Mouse (Mus musculus): ENCODE results near the gene Ndufs2.
"Not testable (repeated sequence)": the region's sequence is repeated elsewhere in the genome, so short reads cannot be mapped to it uniquely, and the experiment has no call there.

Gene Ndufs2

DNA sequence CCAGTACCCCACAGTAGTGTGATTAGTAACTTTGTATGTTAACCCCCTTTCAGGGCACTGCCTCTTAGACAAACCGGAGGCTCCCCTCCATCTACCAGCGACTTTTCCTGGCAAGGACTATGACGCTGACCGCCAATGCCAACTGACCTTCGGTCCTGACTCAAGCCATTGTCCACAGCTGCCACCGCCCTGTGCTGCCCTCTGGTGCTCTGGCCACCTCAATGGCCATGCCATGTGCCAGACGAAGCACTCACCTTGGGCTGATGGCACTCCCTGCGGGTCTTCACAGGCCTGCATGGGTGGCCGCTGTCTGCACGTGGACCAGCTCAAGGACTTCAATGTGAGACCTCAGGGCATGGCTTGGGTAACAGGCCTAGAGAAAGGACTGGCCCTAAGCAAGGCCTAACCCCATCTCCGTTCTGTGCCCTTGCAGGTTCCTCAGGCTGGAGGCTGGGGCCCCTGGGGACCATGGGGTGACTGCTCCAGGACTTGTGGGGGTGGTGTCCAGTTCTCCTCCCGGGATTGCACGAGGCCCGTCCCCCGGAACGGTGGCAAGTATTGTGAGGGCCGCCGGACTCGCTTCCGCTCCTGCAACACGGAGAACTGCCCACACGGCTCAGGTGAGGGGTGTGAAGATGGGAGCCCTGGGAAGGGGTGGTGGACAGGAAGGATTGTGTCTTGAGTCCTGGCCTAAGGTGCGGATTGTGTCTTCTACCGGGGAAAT is 5.1 kb upstream of the Ndufs2 start:
- peak in 1 of 2 experiments; percentile 64 for DNase-seq (ENCODE audit: low spot score in 2 of 2)

DNA sequence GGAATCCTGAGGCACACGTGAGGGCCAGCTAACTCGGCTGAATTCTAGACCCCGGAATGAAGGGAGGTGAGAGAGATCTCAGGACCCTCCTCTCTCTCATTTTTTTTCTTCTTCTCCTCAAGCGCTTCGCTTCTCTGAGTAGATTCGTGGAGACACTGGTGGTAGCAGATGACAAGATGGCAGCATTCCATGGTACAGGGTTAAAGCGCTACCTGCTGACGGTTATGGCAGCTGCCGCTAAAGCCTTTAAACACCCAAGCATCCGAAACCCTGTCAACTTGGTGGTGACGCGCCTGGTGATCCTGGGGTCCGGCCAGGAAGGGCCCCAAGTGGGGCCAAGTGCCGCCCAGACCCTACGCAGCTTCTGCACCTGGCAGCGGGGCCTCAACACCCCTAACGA is 1.2 kb upstream of the Ndufs2 start:
- DNase-seq (ENCODE audit: low spot score in 2 of 2) = no peak

GRCm38 (mm10) chr1:171251594-171252324 is 571 bp upstream of the Ndufs2 start:
- no peak for DNase-seq (ENCODE audit: low spot score in 2 of 2)

DNA sequence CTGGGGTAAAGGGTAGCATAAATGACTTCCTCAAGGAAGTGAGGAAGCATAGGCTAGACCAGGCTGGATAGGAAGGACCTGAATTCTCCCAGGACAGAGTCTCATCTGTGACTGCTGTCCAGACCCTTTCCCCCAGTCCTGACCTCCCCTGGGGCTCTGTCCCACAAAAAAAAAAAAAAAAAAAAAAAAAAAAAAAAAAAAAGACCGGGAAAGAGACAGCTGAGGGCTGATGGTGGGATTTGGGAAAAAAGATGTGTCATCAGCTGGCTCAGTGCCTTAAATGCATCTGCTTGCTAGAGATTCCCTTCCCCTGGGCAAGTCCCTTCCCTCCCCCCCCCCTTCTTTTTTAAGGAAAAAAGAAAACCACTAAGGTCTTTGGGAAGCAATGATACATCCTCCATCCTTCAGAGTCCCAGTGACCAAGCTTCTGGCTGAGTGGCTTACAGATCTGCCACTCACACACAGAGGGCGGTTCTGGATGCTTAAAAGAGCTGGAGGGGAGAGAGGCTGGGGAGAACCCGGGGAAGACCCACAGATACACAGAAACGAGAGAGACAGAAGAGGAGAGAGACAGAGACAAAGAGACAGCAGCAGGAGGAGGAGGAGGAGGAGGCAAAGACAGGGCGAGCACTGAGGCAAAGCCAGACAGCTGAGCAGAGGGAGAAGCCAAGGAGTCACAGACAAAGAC is 1.1 kb downstream of the Ndufs2 start, which contains the start of gene Adamts4:
Gene Adamts4 (plus strand): TSS at position 509 of the 688 bp plus-strand sequence.
- no peak for DNase-seq (ENCODE audit: low spot score in 2 of 2)

DNA sequence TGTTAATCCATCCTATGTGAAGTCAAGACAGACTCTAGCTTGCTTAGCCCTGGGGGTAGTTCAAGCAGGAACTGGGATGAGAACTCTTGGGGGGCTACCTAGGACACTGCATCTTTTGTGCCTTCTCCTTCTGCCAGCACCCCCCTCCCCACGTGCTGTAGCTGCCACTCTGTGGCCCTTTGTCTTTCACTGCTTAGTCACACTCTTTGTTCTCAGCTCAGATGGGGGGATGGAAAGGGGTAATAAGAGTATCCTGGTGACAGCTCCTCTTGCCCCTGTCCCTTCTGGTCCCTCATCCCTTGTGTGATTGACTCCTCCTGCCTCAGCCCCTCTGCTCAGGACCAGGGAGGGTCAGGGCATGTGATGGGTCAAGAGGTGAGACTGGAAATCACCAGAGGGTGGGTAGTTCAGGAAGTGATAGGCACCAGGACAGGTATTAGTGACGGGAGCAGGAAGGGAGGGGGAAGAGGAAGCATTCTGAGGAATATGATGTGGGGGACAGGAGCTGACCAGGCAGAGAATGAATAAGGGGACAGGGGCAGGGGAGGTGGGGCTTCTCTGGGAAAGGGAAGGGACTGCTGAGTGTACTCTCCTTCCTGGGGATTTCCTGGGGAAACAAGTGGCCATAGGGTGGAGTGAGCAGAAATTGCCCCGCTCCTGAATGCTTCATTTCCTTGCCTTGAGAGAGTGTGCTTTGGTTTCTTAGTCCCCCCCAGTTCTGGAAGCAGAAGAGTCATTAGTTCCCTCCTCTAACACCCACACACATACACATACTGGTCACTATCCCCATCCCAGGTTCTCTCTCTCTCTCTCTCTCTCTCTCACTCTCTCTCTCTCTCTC is 2.6 kb downstream of the Ndufs2 start:
- no peak for DNase-seq (ENCODE audit: low spot score in 2 of 2)

DNA sequence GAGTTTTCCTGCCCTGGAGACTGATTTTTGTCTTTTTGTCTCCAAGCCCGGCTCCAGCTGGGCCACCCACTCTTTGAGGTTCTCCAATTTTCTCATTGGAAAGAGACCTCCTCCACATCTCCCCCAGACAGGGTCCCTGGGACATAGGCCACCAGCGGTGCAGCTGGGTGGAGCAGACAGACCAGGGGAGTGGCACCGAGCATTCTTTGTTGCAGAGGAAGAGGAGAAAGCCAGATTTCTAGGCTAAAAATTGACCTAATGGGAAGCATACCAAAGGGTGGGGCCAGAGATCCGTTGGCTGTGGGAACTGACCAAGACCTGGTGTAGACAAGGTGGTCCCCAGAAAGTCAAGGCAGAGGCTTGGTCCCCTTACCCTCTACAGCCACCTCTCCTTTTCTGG is 3.3 kb downstream of the Ndufs2 start:
- no peak for DNase-seq (ENCODE audit: low spot score in 2 of 2)

DNA sequence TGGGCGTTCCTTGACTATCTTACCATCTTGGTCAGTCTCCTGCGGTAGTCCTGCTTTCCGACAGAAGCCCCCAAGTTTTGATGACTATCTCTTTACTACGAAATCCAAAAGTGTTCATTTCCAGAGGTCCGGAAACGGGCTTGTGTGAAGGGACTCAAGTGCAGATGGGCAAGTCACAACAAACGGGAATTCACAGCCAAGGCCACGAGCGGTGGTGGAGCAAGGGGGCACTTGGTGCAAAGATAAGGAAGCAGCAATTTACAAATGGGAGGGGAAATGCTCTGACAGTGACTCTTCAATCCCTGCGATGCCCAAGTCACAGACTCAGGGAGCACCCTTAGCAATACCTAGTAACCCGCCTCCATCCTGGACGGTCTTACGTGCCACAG is 3.7 kb downstream of the Ndufs2 start:
- DNase-seq (ENCODE audit: low spot score in 2 of 2) = no peak

GRCm38 (mm10) chr1:171246709-171247452 is 4.3 kb downstream of the Ndufs2 start:
- DNase-seq (ENCODE audit: low spot score in 2 of 2) = peak; percentile 97 to 100

GRCm38 (mm10) chr1:171245353-171245752 is 5.8 kb downstream of the Ndufs2 start:
- DNase-seq (ENCODE audit: low spot score in 2 of 2) = no peak

GRCm38 (mm10) chr1:171241952-171242351 is 9.2 kb downstream of the Ndufs2 start:
- DNase-seq (ENCODE audit: low spot score in 2 of 2) = not testable (repeated sequence)

DNA sequence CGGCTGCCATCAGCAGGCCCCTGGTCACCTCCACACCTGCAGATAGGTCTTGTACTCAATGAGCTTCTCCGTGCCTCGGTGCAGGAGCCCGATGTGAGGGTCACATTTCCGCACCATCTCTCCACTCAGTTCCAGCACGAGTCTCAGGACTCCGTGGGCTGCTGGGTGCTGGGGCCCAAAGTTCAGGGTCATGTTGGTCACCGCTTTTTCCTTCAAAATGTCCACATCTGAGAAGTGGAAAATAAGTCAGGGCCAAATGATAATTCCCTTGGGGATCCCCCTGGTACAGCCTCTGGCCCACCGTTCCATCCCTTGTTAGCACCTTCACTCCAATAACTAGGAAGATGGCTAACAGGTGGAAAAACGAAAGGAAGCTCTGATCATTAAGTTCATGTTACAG is 10.3 kb downstream of the Ndufs2 start:
- no peak for DNase-seq (ENCODE audit: low spot score in 2 of 2)

- no peak for DNase-seq (ENCODE audit: low spot score in 2 of 2)
These were observed 11.0 kb downstream of the Ndufs2 start for GRCm38 (mm10) chr1:171239992-171240744.

GRCm38 (mm10) chr1:171238463-171238862 is 12.7 kb downstream of the Ndufs2 start:
- DNase-seq (ENCODE audit: low spot score in 2 of 2) = peak; percentile 63 to 84

GRCm38 (mm10) chr1:171237438-171237837 is 13.8 kb downstream of the Ndufs2 start:
- no peak for DNase-seq (ENCODE audit: low spot score in 2 of 2)

DNA sequence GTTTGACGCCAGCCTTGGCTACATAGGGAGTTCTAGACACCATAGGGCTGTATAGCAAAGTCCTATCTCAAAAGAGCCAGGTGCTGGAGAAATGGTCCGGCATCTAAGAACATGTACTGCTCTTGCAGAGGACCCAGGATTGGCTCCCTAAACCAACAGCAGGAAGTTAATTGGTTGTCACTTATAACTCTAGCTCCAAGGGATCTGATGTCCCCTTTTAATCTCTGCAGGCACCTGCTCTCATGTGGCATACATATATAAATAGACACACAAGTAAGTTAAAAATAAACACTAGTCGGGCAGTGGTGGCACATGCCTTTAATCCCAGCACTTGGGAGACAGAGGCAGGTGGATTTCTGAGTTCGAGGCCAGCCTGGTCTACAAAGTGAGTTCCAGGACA is 15.4 kb downstream of the Ndufs2 start:
- DNase-seq (ENCODE audit: low spot score in 2 of 2) = no peak

DNA sequence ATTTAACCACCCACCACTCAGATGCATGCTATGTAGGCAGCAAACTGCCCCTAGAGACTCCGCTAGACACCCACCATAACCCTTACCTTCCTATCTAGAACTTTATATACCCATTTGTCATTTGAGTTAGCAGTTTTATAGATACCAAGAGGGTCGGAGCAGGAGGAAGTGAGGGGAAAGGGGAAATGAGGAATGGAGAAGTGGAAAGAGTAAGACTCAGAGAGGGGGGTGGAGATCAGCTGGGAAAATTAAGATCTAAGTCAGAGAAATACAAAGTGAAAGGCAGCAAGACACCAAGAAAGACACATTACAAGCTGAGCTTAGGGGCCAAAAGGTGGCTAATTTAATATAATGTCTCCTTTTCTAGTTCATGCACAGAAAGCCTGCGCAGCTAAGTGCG is 16.6 kb downstream of the Ndufs2 start:
- no peak for DNase-seq (ENCODE audit: low spot score in 2 of 2)

DNA sequence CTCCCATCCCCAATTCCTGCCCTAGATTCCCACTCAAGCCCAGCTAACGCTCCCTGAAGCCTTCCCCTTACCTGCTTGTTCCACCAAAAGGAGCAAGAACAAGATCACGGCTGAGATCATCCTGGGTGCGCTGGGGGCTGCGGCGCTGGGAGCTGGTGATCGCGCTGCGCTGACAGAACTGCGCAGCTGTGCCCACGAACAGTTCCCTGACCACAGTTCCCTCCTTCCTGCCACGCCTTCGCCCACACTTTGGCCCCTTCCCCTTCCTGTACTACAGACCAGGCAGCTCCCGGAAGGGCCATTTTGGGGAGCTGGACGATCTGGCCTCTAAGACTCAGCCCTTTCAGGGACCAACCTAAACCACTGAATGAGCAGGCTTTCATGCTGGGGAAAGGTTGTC is 17.1 kb downstream of the Ndufs2 start, which contains the start of gene Fcer1g:
Gene Fcer1g (minus strand): TSS at position 240 of the 400 bp plus-strand sequence.
- DNase-seq (ENCODE audit: low spot score in 2 of 2) = peak; percentile 45 to 75

DNA sequence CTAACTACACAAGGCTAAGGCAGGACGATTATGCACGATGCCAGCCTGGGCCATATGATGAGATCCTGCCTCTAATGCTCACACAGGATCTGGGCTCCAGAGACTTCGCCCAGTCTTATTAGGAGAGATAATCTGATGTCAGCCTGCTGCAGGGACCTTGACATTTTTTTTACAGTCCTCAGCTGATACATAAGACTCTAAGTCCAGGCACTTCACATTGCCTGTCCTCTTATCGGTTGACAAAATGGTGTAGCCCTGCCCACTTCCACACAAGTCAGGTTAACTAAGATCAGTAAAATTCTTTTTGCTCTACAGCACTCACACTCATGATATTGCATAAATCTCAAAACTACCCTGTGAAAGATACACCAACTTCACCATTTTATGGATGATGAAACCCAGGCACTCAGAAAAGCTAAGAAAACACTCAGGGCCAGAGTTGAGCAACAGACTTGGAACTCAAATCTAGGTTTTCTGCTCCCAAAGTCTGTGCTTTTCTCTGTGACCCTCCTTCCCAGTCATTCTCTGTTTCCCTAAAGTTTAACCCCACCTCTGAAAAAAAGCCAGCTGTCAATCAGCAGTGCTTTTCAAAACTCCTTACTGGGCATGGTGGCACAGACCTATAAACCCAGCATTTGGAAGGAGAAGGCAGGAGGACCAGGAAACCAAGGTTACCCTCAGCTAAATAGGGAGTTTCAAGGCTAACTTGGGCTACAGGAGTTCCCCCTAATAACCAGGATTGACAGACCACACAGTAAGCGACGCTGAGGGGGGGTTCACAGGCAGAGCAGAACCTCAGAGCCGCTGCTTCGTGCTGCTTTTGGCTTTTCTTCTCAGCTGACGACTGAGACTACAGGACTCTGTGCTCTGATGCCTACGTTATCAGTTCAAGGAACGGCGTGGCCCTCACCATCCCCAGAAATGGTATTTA is 18.1 kb downstream of the Ndufs2 start:
- no peak for DNase-seq (ENCODE audit: low spot score in 2 of 2)

DNA sequence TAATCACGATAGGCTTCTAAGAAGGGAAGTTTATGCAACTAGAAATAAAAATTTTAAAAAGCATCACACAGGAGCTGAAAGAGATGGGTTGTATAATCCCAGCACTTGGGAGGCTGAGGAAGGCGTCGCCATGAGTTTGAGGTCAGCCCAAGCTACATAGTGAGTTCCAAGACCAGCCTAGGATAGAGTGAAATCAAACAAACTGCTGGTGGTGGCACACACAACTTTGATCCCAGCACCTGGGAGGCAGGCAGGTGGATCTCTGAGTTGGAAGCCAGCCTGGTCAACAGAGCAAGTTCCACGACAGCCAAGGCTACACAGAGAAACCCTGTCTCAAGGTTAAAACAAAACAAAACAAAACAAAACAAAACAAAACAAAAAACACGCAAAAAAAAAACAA is 18.8 kb downstream of the Ndufs2 start:
- no peak for DNase-seq (ENCODE audit: low spot score in 2 of 2)

All from spleen, postnatal 4 days (tissue).